Mouse (Mus musculus): ENCODE results near the gene Syngr1. TPM values are rescaled to one million over a fixed set of nuclear protein-coding genes. Genes with fewer than 3 reads are reported as not detected.

The Syngr1 gene
- polyA plus RNA-seq, 1 experiment = 0.95 TPM

- TF ChIP-seq CTCF (IDR thresholded peaks at IDR 0.05; ENCODE audit: borderline replicate concordance, insufficient read depth, low read length) (no peak), POLR2A (IDR thresholded peaks at IDR 0.05; ENCODE audit: low read depth, low read length) (no peak)
- no peak overlapping the region for H3K27ac ChIP-seq (ENCODE audit: insufficient read depth, low read length)
- H3K4me3 ChIP-seq (ENCODE audit: insufficient read depth, low read length) = no peak overlapping the region
- H3K4me1 ChIP-seq (ENCODE audit: control insufficient read depth, insufficient read depth, low read length) = peaks cover 2% of the 10 kb centered on the region; the same call in 1 of the 2 replicates
These were observed 37.6 kb upstream of the Syngr1 start for GRCm38 (mm10) chr15:80053381-80054033.

GRCm38 (mm10) chr15:80054034-80054710, 37.0 kb upstream of the Syngr1 start:
- Histone ChIP-seq H3K4me1 (ENCODE audit: control insufficient read depth, insufficient read depth, low read length) (peaks cover 2% of the 10 kb centered on the region; the same call in 1 of the 2 replicates), H3K4me3 (ENCODE audit: insufficient read depth, low read length) (no peak overlapping the region), H3K27ac (ENCODE audit: insufficient read depth, low read length) (no peak overlapping the region)
- TF ChIP-seq CTCF (IDR thresholded peaks at IDR 0.05; ENCODE audit: borderline replicate concordance, insufficient read depth, low read length) = no peak
- TF ChIP-seq POLR2A (IDR thresholded peaks at IDR 0.05; ENCODE audit: low read depth, low read length) = no peak

GRCm38 (mm10) chr15:80058151-80058550, 33.0 kb upstream of the Syngr1 start:
- H3K4me3 ChIP-seq (ENCODE audit: insufficient read depth, low read length) = no peak overlapping the region
- peaks cover 7% of the 10 kb centered on the region for H3K4me1 ChIP-seq (ENCODE audit: control insufficient read depth, insufficient read depth, low read length)
- no peak for TF ChIP-seq POLR2A (IDR thresholded peaks at IDR 0.05; ENCODE audit: low read depth, low read length)
- no peak overlapping the region for H3K27ac ChIP-seq (ENCODE audit: insufficient read depth, low read length)

- TF ChIP-seq CTCF (IDR thresholded peaks at IDR 0.05; ENCODE audit: borderline replicate concordance, insufficient read depth, low read length) = no peak
- TF ChIP-seq POLR2A (IDR thresholded peaks at IDR 0.05; ENCODE audit: low read depth, low read length) = no peak
- Histone ChIP-seq H3K4me3 (ENCODE audit: insufficient read depth, low read length) (no peak overlapping the region), H3K4me1 (ENCODE audit: control insufficient read depth, insufficient read depth, low read length) (peaks cover 5% of the 10 kb centered on the region; the same call in 1 of the 2 replicates), H3K27ac (ENCODE audit: insufficient read depth, low read length) (no peak overlapping the region)
These were observed 31.5 kb upstream of the Syngr1 start for GRCm38 (mm10) chr15:80059606-80060005.

- no peak overlapping the region for H3K27ac ChIP-seq (ENCODE audit: insufficient read depth, low read length)
- H3K4me3 ChIP-seq (ENCODE audit: insufficient read depth, low read length) = no peak overlapping the region
- TF ChIP-seq POLR2A (IDR thresholded peaks at IDR 0.05; ENCODE audit: low read depth, low read length) (no peak), CTCF (IDR thresholded peaks at IDR 0.05; ENCODE audit: borderline replicate concordance, insufficient read depth, low read length) (no peak)
- H3K4me1 ChIP-seq (ENCODE audit: control insufficient read depth, insufficient read depth, low read length) = peaks cover 5% of the 10 kb centered on the region; the same call in 1 of the 2 replicates
These were observed 30.6 kb upstream of the Syngr1 start for GRCm38 (mm10) chr15:80060356-80061070.

GRCm38 (mm10) chr15:80061071-80061550, 30.0 kb upstream of the Syngr1 start:
- no peak overlapping the region for H3K4me3 ChIP-seq (ENCODE audit: insufficient read depth, low read length)
- TF ChIP-seq CTCF (IDR thresholded peaks at IDR 0.05; ENCODE audit: borderline replicate concordance, insufficient read depth, low read length) (no peak), POLR2A (IDR thresholded peaks at IDR 0.05; ENCODE audit: low read depth, low read length) (no peak)
- peaks cover 5% of the 10 kb centered on the region; the same call in 1 of the 2 replicates for H3K4me1 ChIP-seq (ENCODE audit: control insufficient read depth, insufficient read depth, low read length)
- H3K27ac ChIP-seq (ENCODE audit: insufficient read depth, low read length) = no peak overlapping the region

- H3K4me1 ChIP-seq (ENCODE audit: control insufficient read depth, insufficient read depth, low read length) = peaks cover 5% of the 10 kb centered on the region; the same call in 1 of the 2 replicates
- no peak overlapping the region for H3K4me3 ChIP-seq (ENCODE audit: insufficient read depth, low read length)
- TF ChIP-seq POLR2A (IDR thresholded peaks at IDR 0.05; ENCODE audit: low read depth, low read length) = no peak
- no peak for TF ChIP-seq CTCF (IDR thresholded peaks at IDR 0.05; ENCODE audit: borderline replicate concordance, insufficient read depth, low read length)
- H3K27ac ChIP-seq (ENCODE audit: insufficient read depth, low read length) = no peak overlapping the region
These were observed 28.8 kb upstream of the Syngr1 start for GRCm38 (mm10) chr15:80062339-80062738.

- H3K4me1 ChIP-seq (ENCODE audit: control insufficient read depth, insufficient read depth, low read length) = peaks cover 5% of the 10 kb centered on the region; the same call in 1 of the 2 replicates
- TF ChIP-seq POLR2A (IDR thresholded peaks at IDR 0.05; ENCODE audit: low read depth, low read length) (no peak), CTCF (IDR thresholded peaks at IDR 0.05; ENCODE audit: borderline replicate concordance, insufficient read depth, low read length) (no peak)
- H3K27ac ChIP-seq (ENCODE audit: insufficient read depth, low read length) = no peak overlapping the region
- no peak overlapping the region for H3K4me3 ChIP-seq (ENCODE audit: insufficient read depth, low read length)
These were observed 28.3 kb upstream of the Syngr1 start for GRCm38 (mm10) chr15:80062821-80063220.

- TF ChIP-seq POLR2A (IDR thresholded peaks at IDR 0.05; ENCODE audit: low read depth, low read length) = no peak
- H3K4me1 ChIP-seq (ENCODE audit: control insufficient read depth, insufficient read depth, low read length) = peaks cover 5% of the 10 kb centered on the region; the same call in 1 of the 2 replicates
- no peak overlapping the region for H3K27ac ChIP-seq (ENCODE audit: insufficient read depth, low read length)
- H3K4me3 ChIP-seq (ENCODE audit: insufficient read depth, low read length) = no peak overlapping the region
These were observed 26.2 kb upstream of the Syngr1 start for GRCm38 (mm10) chr15:80064965-80065364.

Data from embryonic fibroblast, embryonic 13.5 days (primary cell).